Mouse (Mus musculus) retina, postnatal 7 days (tissue): ENCODE measurements around the gene Cyth4.

Experiments used
- DNase-seq: peaks from one replicate; pipeline ENCODE4 v3.0.0-alpha.2; 2012; ENCODE audit warnings: low read depth, low spot score

Cyth4 gene

GRCm38 (mm10) chr15:78585404-78585803, 11.4 kb upstream of the Cyth4 start:
- DNase-seq, result no peak

GRCm38 (mm10) chr15:78587050-78587994, 9.5 kb upstream of the Cyth4 start:
- peak; percentile 78 for DNase-seq

DNA sequence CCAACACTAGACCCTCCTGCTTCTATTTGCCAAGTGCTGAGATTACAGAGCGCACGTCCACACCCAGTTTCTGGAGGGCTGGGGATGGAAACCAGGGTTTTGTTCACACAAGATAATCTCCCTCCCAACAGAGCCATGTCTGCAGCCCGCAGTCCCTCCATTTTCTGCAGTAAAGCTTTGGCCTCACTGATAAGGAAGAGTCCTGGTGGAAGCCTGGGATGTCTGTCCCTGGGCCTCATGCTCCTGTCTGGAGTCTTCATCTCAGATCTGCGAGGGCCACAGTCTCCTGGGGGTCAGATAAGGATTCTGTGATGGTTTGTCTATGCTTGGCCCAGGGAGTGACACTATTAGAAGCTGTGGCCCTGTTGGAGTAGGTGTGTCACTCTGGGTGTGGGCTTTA, 8.8 kb upstream of the Cyth4 start:
- DNase-seq, result no peak

DNA sequence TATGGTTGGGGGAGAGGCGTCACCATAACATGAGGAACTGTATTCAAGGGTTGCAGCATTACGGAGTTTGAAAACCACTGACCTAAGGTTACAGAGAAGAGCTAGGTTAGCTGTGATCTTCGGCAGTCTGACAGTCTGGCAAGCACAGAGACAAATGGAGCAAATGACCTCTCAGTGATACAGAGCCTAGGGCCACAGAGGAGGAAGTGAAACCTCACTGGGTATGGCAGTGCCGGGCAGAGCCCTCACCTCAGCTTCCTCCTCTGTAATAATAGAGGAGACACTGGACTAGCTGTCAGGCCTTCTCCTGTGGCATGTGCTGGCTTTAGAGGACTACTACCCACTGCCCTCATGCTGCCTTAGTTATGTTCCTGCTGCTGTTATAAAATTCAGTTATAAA, 7.9 kb upstream of the Cyth4 start:
- no peak for DNase-seq

DNA sequence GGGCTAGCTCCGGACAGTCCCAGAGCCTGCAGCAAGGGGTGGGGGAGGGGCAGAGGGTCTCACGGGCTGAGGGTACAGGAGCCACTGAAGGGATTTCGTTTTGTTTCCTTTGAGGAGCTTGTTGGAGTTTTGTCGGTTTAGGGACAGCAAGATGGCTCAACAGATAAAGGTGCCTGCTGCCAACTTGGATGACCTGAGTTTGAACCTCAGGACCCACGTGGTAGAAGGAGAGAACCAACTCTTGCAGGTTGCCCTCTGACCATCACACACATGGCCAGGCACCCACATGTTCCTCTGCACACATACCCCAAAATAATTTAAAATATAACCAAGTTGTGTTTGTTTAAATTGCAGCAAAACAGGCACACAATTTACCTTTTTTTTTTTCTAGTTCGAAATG, 6.9 kb upstream of the Cyth4 start:
- DNase-seq, result no peak

GRCm38 (mm10) chr15:78590785-78591184, 6.1 kb upstream of the Cyth4 start:
- no peak for DNase-seq

DNA sequence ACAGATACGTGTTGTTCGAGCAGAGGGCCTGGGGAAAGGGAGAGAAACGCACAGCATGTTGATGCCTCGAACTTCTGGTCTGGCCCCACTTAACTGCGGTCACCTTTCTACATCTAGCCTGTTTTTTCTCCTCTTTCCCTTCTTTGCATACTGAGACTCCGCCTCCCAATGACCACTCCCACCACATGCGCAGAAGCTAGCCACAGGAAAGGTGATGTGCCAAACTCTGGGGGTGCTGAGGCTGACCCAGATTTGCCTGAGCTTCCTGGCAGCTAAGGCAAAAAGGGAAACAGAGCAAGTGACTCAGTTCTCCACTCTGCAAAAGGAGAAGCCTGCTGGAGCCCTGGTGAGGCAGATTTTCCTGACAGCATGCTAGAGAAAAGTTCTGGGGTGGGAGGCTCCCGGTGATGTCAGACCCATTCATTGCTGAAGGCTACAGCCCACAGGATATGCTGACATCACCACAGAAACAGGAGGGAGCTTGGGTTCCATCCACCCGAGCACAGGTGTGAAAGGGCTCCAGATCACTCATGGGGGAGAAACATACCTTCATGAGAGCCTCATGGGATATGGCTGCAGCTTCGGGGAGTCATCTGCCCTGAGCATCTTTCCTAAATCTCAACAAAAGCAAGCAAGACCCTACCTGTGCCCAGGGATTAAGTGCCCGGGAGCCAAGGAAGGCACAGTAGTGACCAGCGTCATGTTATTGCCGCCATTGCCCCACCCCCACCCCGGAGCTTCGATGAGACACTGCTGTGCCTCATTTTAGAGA, 5.0 kb upstream of the Cyth4 start:
- DNase-seq, result no peak

GRCm38 (mm10) chr15:78592452-78592968, 4.3 kb upstream of the Cyth4 start:
- no peak for DNase-seq

- DNase-seq, result no peak
Observed at GRCm38 (mm10) chr15:78593896-78594425, 2.9 kb upstream of the Cyth4 start.

- DNase-seq, result no peak
Observed at GRCm38 (mm10) chr15:78594831-78595230, 2.0 kb upstream of the Cyth4 start.

GRCm38 (mm10) chr15:78595468-78595867, 1.4 kb upstream of the Cyth4 start:
- DNase-seq, result no peak

DNA sequence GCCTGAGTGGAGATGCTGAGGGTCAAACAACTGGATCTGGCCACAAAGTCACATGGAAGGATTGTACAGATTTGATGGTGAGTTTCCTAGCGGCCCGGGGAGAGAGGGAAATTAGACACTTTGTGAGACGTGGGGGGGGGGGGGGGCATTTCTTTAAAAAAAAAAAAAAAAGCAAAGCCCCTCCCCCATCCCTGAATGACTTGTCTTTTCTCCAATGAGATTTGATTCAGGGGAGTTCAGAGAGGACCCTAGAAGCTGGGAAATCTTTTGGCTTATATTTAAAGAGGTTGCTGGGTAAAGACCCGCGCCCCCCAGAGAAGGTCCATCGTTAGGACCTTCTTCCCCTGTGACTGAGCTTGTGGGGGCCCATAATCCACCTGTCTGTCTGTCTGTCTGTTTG, 343 bp upstream of the Cyth4 start:
- DNase-seq, result no peak

GRCm38 (mm10) chr15:78597729-78598128, 882 bp downstream of the Cyth4 start:
- DNase-seq, result no peak

- no peak for DNase-seq
Observed at GRCm38 (mm10) chr15:78599124-78599523, 2.3 kb downstream of the Cyth4 start.

DNA sequence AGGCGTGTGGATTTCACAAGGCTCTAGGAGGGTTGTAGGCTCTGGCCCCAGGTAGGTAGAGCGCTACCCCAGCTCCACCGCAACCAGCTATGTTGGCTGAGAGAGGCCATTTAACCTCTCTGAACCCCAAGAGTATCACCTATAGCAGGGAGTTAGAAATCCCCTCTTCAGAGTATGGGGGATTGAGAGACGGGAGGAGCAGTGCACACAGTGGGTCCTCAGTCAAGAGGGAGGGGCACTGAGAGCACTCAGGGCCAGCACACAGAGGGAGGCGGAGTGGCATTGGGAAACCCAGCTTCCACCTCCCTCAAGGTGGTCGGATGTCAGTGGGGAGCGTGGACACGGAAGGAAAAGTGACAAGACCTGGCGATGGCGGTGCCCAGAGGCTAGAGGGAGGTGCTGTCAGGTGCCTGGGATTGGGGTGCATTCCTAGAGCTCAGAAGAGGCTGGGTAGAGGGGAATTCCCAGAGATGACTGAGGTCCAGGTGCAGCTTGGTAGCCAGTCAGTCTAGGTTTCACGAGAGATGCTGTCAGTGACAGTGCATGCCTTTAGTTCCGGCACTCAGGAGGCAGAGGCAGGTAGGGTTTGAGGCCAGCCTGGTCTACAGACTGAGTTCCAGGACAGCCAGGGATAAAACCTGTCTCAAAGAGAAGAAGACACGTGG, 2.8 kb downstream of the Cyth4 start:
- DNase-seq, result no peak

GRCm38 (mm10) chr15:78601180-78601579, 4.3 kb downstream of the Cyth4 start:
- DNase-seq, result no peak

DNA sequence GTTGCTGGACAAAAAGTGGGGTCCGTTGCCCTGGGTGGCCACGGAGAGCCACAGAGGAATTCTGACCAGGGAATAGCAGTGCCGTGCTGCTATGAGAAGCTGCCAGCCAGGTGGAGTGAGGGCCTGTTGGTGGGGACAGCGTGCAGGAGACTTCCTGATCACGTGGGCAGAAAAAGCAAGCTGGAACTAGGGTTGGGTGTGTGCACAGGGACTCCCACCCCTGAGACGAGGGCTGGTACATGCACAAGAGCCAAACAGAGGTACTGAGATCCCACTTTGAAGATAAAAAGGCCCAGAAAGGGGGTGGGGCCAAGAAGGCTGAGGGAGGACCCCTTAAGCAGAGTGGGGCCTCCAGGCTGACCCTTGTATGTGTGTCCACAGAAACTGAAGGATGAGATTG, 7.4 kb downstream of the Cyth4 start:
- DNase-seq, result no peak

DNA sequence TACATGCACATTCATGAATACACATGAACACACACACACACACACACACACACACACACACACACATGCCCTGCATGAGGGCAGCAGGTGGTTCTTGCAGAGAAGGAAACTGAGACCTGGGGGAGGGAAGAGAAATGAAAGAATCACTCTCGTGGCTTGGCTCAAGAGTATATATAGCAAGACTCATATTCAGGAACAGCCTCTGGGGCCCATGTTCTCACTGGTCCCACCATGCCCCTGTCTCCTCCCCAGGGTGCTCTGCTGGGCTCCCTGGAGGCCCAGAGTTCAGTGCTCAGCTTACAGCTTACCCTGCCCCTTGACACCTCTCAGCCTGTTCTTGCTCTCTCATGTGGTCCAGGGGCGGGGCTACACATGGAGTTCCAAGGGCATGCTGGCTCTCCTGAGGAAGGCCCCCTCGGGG, 8.5 kb downstream of the Cyth4 start:
- no peak for DNase-seq

- no peak for DNase-seq
Observed at GRCm38 (mm10) chr15:78606059-78606458, 9.2 kb downstream of the Cyth4 start.

DNA sequence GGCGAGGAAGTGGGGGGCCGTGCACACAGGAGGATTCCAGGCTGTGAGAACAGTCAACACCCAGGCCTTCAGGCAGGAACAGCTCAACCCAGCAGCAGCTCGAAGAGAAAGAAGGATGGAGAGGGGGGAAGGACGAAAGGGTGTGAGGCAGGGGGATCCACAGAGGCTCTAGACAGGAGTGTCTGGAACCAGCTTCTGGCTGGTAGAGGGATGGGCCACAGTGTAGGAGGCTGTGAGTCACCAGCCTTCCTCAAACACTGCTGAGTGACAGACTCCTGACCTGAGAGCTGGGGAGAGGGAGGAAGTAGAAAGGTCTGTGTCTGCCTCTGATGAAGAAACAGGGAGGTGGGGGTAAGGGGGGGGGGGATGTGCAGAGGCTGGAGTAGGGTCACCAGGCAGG, 10.6 kb downstream of the Cyth4 start:
- no peak for DNase-seq

- no peak for DNase-seq
Observed at GRCm38 (mm10) chr15:78610705-78611462, 14.0 kb downstream of the Cyth4 start.
